Mouse (Mus musculus) liver, adult 2 months (tissue): ENCODE data around the gene Prl2b1. TPM values are rescaled to one million over a fixed set of nuclear protein-coding genes. Genes with fewer than 3 reads are reported as not detected.

ENCODE experiments used
- DNase-seq: peaks from one replicate; pipeline ENCODE4 v3.0.0-alpha.2; 2011; ENCODE audit warnings: low read depth, low spot score; ENCODE audit errors: extremely low read depth
- H3K27ac ChIP-seq: fragments of 200-500 bp; replicated peaks from 2 replicates; pipeline ENCODE4 v1.5.1; 2012; ENCODE audit warnings: low read depth, mild to moderate bottlenecking, control low read depth, inconsistent platforms, low read length; ENCODE audit not compliant: insufficient read depth
- H3K27me3 ChIP-seq: fragments of 200-500 bp; 2 replicates; pipeline ENCODE4 v1.6.1; 2012; ENCODE audit warnings: mild to moderate bottlenecking, moderate library complexity, low read length, inconsistent platforms; ENCODE audit not compliant: control insufficient read depth, insufficient read depth
- H3K36me3 ChIP-seq: fragments of 200-500 bp; 2 replicates; pipeline ENCODE4 v1.6.1; 2012; ENCODE audit warnings: low read length, inconsistent platforms; ENCODE audit not compliant: control insufficient read depth, insufficient read depth
- H3K4me1 ChIP-seq: fragments of 200-500 bp; 2 replicates; pipeline ENCODE4 v1.6.1; 2011; ENCODE audit warnings: low read length; ENCODE audit not compliant: control insufficient read depth, insufficient read depth
- H3K4me3 ChIP-seq: fragments of 200-500 bp; 2 replicates; pipeline ENCODE4 v1.5.1; 2011; ENCODE audit warnings: low read depth, mild to moderate bottlenecking, control low read depth, low read length, moderate library complexity; ENCODE audit not compliant: insufficient read depth
- H3K79me2 ChIP-seq: fragments of 200-500 bp; 2 replicates; pipeline ENCODE4 v1.6.1; 2012; ENCODE audit warnings: inconsistent platforms, mild to moderate bottlenecking, low read length, moderate library complexity; ENCODE audit not compliant: control insufficient read depth, insufficient read depth
- H3K9ac ChIP-seq: fragments of 200-500 bp; 2 replicates; pipeline ENCODE4 v1.6.1; 2012; ENCODE audit warnings: low read depth, mild to moderate bottlenecking, control low read depth, inconsistent platforms, low read length
- CTCF ChIP-seq: fragments of 200-500 bp; IDR thresholded peaks from 2 replicates; pipeline ENCODE4 v1.5.1; 2011; ENCODE audit warnings: low read depth, low read length, control low read depth
- POLR2A ChIP-seq: fragments of 200-500 bp; IDR thresholded peaks from 2 replicates; pipeline ENCODE4 v1.6.1; 2011; ENCODE audit warnings: low read length, control low read depth; ENCODE audit not compliant: insufficient read depth; ENCODE audit errors: extremely low read depth
- WGBS: fragments of 180-500 bp; shearing (Covaris S2); methylation state at CpG from one replicate; pipeline ENCODE4 v1.1.7; 2018; 5-methylcytosine and 5-hydroxymethylcytosine counted together
- polyA plus RNA-seq: library from polyadenylated mRNA; depleted of rRNA; stranded (reverse); fragments of >200 nt; gene quantifications from 2 replicates; pipeline ENCODE4 v1.2.3, GENCODE M21; 2012; rRNA removed
- total RNA-seq: library from RNA; depleted of rRNA; stranded (reverse); fragments of >200 nt; gene quantifications from 2 replicates; pipeline ENCODE4 v1.2.3, GENCODE M21; 2014; rRNA removed

Prl2b1 gene
- total and polyA plus RNA-seq, 2 experiments: not detected

- Histone ChIP-seq H3K36me3 (no peaks in the 10 kb centered on the region), H3K79me2 (no peaks in the 10 kb centered on the region), H3K27me3 (no peaks in the 10 kb centered on the region), H3K9ac (no peak overlapping the region), H3K4me1 (no peaks in the 10 kb centered on the region), H3K27ac (no peak overlapping the region), H3K4me3 (no peak overlapping the region)
- WGBS: 77% methylated on average over 3 of the region's 3 CpGs
- DNase-seq: no peak
- TF ChIP-seq POLR2A: no peak
- no peak for TF ChIP-seq CTCF
Observed at GRCm38 (mm10) chr13:27342733-27343275, 47.8 kb downstream of the Prl2b1 start.

GRCm38 (mm10) chr13:27334989-27335388, 55.7 kb downstream of the Prl2b1 start:
- TF ChIP-seq POLR2A (no peak), CTCF (no peak)
- Histone ChIP-seq H3K4me1 (no peaks in the 10 kb centered on the region), H3K27ac (no peak overlapping the region), H3K79me2 (no peaks in the 10 kb centered on the region), H3K36me3 (no peaks in the 10 kb centered on the region), H3K4me3 (no peak overlapping the region), H3K27me3 (no peaks in the 10 kb centered on the region), H3K9ac (no peak overlapping the region)
- DNase-seq: no peak
- 85% methylated on average over 1 of the region's 1 CpGs for WGBS

Other genes with a start within 250 kb of the Prl2b1 start
- gene Prl3d3, start 234.1 kb downstream of the Prl2b1 start, total RNA-seq: not detected in 2 replicates
- not detected in 2 replicates for gene Prl3d3, start 234.1 kb downstream of the Prl2b1 start, polyA plus RNA-seq
- not detected in 2 replicates for gene Prl3c1, start 194.2 kb downstream of the Prl2b1 start, total RNA-seq
- not detected in 2 replicates for gene Prl3c1, start 194.2 kb downstream of the Prl2b1 start, polyA plus RNA-seq
- not detected in 2 replicates for gene Prl3b1, start 149.0 kb downstream of the Prl2b1 start, total RNA-seq
- not detected in 2 replicates for gene Prl3b1, start 149.0 kb downstream of the Prl2b1 start, polyA plus RNA-seq
- gene Prl3a1, start 131.4 kb downstream of the Prl2b1 start, total RNA-seq: not detected in 2 replicates
- gene Prl3a1, start 131.4 kb downstream of the Prl2b1 start, polyA plus RNA-seq: not detected in 2 replicates
- gene Prl6a1, start 78.2 kb downstream of the Prl2b1 start, total RNA-seq: not detected in 2 replicates
- not detected in 2 replicates for gene Prl6a1, start 78.2 kb downstream of the Prl2b1 start, polyA plus RNA-seq
- gene Prl8a2, start 45.2 kb downstream of the Prl2b1 start, total RNA-seq: not detected in 2 replicates
- not detected in 2 replicates for gene Prl8a2, start 45.2 kb downstream of the Prl2b1 start, polyA plus RNA-seq
- not detected in 2 replicates for gene Prl8a6, start 47.8 kb upstream of the Prl2b1 start, total RNA-seq
- not detected in 2 replicates for gene Prl8a6, start 47.8 kb upstream of the Prl2b1 start, polyA plus RNA-seq
- gene Prl8a8, start 122.4 kb upstream of the Prl2b1 start, total RNA-seq: not detected in 2 replicates
- gene Prl8a8, start 122.4 kb upstream of the Prl2b1 start, polyA plus RNA-seq: not detected in 2 replicates
- gene Prl8a9, start 173.8 kb upstream of the Prl2b1 start, total RNA-seq: not detected in 2 replicates
- gene Prl8a9, start 173.8 kb upstream of the Prl2b1 start, polyA plus RNA-seq: not detected in 2 replicates
- not detected in 2 replicates for gene Prl8a1, start 191.3 kb upstream of the Prl2b1 start, total RNA-seq
- not detected in 2 replicates for gene Prl8a1, start 191.3 kb upstream of the Prl2b1 start, polyA plus RNA-seq
- not detected in 2 replicates for gene Prl7b1, start 219.7 kb upstream of the Prl2b1 start, total RNA-seq
- gene Prl7b1, start 219.7 kb upstream of the Prl2b1 start, polyA plus RNA-seq: not detected in 2 replicates